Mouse (Mus musculus): ENCODE measurements around the gene Lrrc51. TPM values are rescaled to one million over a fixed set of nuclear protein-coding genes. Genes with fewer than 3 reads are reported as not detected.
A peak's percentile ranks its signal among the peaks of the same experiment; 100 is the strongest.

The Lrrc51 gene
- polyA plus RNA-seq, 2 experiments = 1.4 to 2.1 TPM

DNA sequence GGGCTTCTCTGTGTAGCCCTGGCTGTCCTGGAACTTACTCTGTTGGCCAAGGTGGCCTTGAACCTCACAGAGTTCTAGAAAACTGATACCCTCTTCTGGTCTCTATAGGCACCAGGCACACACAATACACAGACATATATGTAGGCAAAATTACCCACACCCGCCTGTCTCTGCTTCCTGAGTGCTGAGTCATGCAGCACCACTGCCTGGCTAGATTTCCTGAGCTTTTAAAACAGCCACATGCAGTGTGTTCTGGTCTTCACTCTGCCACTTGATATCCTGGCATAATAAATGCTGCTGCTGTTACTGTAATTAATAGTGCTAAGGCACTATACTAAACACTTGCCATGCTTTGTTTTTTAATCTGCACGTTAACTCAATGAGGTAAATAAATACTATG is 31.9 kb upstream of the Lrrc51 start:
- TF ChIP-seq CTCF (IDR thresholded peaks at IDR 0.05; ENCODE audit: low read depth) (no peak), EP300 (IDR thresholded peaks at IDR 0.05; ENCODE audit: low read depth) (no peak)
- H3K9ac ChIP-seq (replicated peaks) = no peak overlapping the region
- H3K4me1 ChIP-seq (replicated peaks; ENCODE audit: control insufficient read depth in 2 of 2, insufficient read depth in 2 of 2, low read length in 1 of 2) = peaks cover 26 to 35% of the 10 kb centered on the region in 2 experiments
- H3K36me3 ChIP-seq (replicated peaks; ENCODE audit: control insufficient read depth, insufficient read depth, low read depth) = no peaks in the 10 kb centered on the region
- no peak overlapping the region for H3K27ac ChIP-seq
- 36% methylated on average over 2 of the region's 2 CpGs for whole genome bisulfite sequencing (ENCODE audit: insufficient replicate concordance)
- ATAC-seq (ENCODE audit: insufficient read depth) = peak; percentile 25; the same call in 1 of the 2 replicates
- H3K4me2 ChIP-seq (ENCODE audit: low read depth) = no peak overlapping the region; the same call in 1 of the 2 replicates
- DNase-seq (ENCODE audit: low read depth in 3 of 3, low spot score in 3 of 3) = peak; percentile 46 to 54 (median 53)
- no peak overlapping the region for H3K4me3 ChIP-seq (ENCODE audit: insufficient read depth in 1 of 2, low read depth in 2 of 2, low read length in 2 of 2)
- no peaks in the 10 kb centered on the region for H3K9me3 ChIP-seq (ENCODE audit: control insufficient read depth, low read length)
- no peaks in the 10 kb centered on the region for H3K27me3 ChIP-seq (ENCODE audit: control insufficient read depth, insufficient read depth, low read length)

DNA sequence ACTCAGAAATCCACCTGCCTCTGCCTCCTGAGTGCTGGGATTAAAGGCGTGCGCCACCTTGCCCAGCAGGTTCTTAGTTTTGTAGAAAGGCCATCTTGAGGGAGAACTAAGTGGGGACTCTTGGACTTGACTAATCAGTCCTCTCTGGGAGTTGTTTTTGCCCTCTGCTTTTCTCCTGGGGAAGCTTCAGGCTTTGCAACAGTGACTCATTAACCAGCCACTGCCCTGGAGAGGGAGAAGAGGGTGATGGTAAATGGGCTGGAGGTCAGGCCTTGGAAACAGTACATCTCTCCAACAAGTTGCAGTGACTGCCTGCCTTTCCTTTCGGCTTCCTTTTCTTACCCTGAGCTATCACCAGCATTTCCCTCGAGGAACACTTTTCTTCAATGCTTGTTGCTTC is 30.9 kb upstream of the Lrrc51 start:
- H3K4me3 ChIP-seq (ENCODE audit: insufficient read depth in 1 of 2, low read depth in 2 of 2, low read length in 2 of 2) = no peak overlapping the region
- H3K9ac ChIP-seq (replicated peaks) = no peak overlapping the region
- H3K4me1 ChIP-seq (replicated peaks; ENCODE audit: control insufficient read depth in 2 of 2, insufficient read depth in 2 of 2, low read length in 1 of 2) = peaks cover 23 to 34% of the 10 kb centered on the region in 2 experiments
- no peaks in the 10 kb centered on the region for H3K36me3 ChIP-seq (replicated peaks; ENCODE audit: control insufficient read depth, insufficient read depth, low read depth)
- H3K9me3 ChIP-seq (ENCODE audit: control insufficient read depth, low read length) = no peaks in the 10 kb centered on the region
- no peak overlapping the region; the same call in 1 of the 2 replicates for H3K4me2 ChIP-seq (ENCODE audit: low read depth)
- no peak for TF ChIP-seq CTCF (IDR thresholded peaks at IDR 0.05; ENCODE audit: low read depth)
- no peak for TF ChIP-seq EP300 (IDR thresholded peaks at IDR 0.05; ENCODE audit: low read depth)
- ATAC-seq (ENCODE audit: insufficient read depth) (no peak), DNase-seq (ENCODE audit: low read depth in 3 of 3, low spot score in 3 of 3) (no peak)
- WGBS (ENCODE audit: insufficient replicate concordance) = 69% methylated on average over 4 of the region's 4 CpGs
- no peaks in the 10 kb centered on the region for H3K27me3 ChIP-seq (ENCODE audit: control insufficient read depth, insufficient read depth, low read length)
- H3K27ac ChIP-seq = peak overlapping the region; percentile 48; the same call in 1 of the 2 replicates

DNA sequence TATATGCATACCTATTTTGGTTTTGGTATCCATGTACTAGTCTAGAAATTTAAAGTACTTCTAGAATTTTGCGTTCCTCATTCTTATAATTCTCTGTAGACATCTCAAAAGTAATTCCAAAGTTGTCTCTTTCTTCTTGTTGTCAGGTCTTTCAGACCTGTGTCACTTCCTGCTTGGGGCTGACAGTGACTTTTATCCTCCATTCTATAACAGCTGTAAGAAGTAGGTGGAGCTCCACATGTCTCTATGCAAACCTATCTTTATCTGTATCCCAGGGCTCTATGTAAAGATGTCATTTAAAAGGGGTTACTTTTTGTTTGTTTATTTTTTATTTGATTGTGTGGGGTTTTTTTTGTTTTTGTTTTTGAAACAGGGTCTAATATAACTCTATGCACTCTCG is 29.9 kb upstream of the Lrrc51 start:
- H3K9ac ChIP-seq (replicated peaks) = no peak overlapping the region
- no peak overlapping the region for H3K27ac ChIP-seq
- peaks cover 17 to 27% of the 10 kb centered on the region in 2 experiments for H3K4me1 ChIP-seq (replicated peaks; ENCODE audit: control insufficient read depth in 2 of 2, insufficient read depth in 2 of 2, low read length in 1 of 2)
- ATAC-seq (ENCODE audit: insufficient read depth) = no peak
- no peak overlapping the region for H3K4me2 ChIP-seq (ENCODE audit: low read depth)
- H3K9me3 ChIP-seq (ENCODE audit: control insufficient read depth, low read length) = no peaks in the 10 kb centered on the region
- no peaks in the 10 kb centered on the region for H3K36me3 ChIP-seq (replicated peaks; ENCODE audit: control insufficient read depth, insufficient read depth, low read depth)
- no peak for DNase-seq (ENCODE audit: low read depth in 3 of 3, low spot score in 3 of 3)
- no peaks in the 10 kb centered on the region for H3K27me3 ChIP-seq (ENCODE audit: control insufficient read depth, insufficient read depth, low read length)
- no peak overlapping the region for H3K4me3 ChIP-seq (ENCODE audit: insufficient read depth in 1 of 2, low read depth in 2 of 2, low read length in 2 of 2)
- WGBS (ENCODE audit: insufficient replicate concordance) = 84% methylated on average over 2 of the region's 2 CpGs
- TF ChIP-seq CTCF (IDR thresholded peaks at IDR 0.05; ENCODE audit: low read depth) (no peak), EP300 (IDR thresholded peaks at IDR 0.05; ENCODE audit: low read depth) (no peak)

DNA sequence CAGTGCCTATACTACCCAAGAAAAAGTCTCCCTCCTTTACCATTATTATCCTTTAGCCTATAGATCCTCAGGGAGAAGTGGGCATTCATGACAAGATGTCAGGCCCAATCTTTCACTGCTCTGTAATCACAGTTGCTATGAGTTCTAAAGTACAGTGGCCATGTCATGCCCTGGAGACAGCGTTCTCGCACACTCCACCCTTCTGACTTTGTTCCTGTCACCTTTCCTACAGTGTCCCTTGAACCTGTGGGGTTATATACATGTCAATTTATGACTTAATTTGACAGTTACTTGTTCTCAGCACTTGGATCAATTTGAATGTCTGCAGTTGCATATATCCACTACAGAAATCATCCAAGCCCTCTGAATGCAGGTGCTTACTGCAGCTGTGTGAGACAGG is 29.1 kb upstream of the Lrrc51 start:
- TF ChIP-seq CTCF (IDR thresholded peaks at IDR 0.05; ENCODE audit: low read depth) = no peak
- no peak for TF ChIP-seq EP300 (IDR thresholded peaks at IDR 0.05; ENCODE audit: low read depth)
- no peak overlapping the region for H3K27ac ChIP-seq

DNA sequence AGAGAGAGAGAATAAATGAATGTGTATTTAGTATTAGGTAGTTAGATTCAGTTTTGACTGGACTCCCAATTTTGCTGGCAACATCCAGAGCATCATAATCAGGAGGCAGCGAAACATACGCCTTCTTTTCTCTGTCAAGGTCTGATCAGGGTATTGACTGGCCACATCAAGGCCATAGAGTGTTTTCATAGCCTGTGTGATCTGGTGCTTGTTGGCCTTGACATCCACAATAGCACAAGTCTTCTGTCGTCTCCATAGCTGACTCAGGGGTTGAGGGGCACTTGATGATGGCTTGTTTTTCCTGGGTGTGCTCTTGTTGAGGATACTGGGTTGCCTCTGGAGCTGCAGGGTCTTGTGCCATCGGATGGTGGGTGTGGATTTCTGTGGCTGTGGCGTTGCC is 23.2 kb upstream of the Lrrc51 start:
- TF ChIP-seq EP300 (IDR thresholded peaks at IDR 0.05; ENCODE audit: low read depth) = no peak
- no peak for TF ChIP-seq CTCF (IDR thresholded peaks at IDR 0.05; ENCODE audit: low read depth)
- WGBS (ENCODE audit: insufficient replicate concordance) = 90% methylated on average over 5 of the region's 5 CpGs
- H3K36me3 ChIP-seq (replicated peaks; ENCODE audit: control insufficient read depth, insufficient read depth, low read depth) = no peaks in the 10 kb centered on the region; the same call in 1 of the 2 replicates
- DNase-seq (ENCODE audit: low read depth in 3 of 3, low spot score in 3 of 3) = no peak
- H3K27ac ChIP-seq = no peak overlapping the region
- no peaks in the 10 kb centered on the region for H3K27me3 ChIP-seq (ENCODE audit: control insufficient read depth, insufficient read depth, low read length)
- no peak for ATAC-seq (ENCODE audit: insufficient read depth)
- H3K9ac ChIP-seq (replicated peaks) = no peak overlapping the region
- H3K4me2 ChIP-seq (ENCODE audit: low read depth) = no peak overlapping the region
- H3K9me3 ChIP-seq (ENCODE audit: control insufficient read depth, low read length) = no peaks in the 10 kb centered on the region
- peaks cover 3 to 11% of the 10 kb centered on the region in 2 experiments; a peak in 3 of 4 replicates for H3K4me1 ChIP-seq (replicated peaks; ENCODE audit: control insufficient read depth in 2 of 2, insufficient read depth in 2 of 2, low read length in 1 of 2)
- H3K4me3 ChIP-seq (ENCODE audit: insufficient read depth in 1 of 2, low read depth in 2 of 2, low read length in 2 of 2) = no peak overlapping the region

More for the DNA sequence above, 29.1 kb upstream of the Lrrc51 start:
- H3K36me3 ChIP-seq (replicated peaks; ENCODE audit: control insufficient read depth, insufficient read depth, low read depth) = no peaks in the 10 kb centered on the region
- no peak overlapping the region for H3K9ac ChIP-seq (replicated peaks)
- H3K27me3 ChIP-seq (ENCODE audit: control insufficient read depth, insufficient read depth, low read length) = no peaks in the 10 kb centered on the region
- 89% methylated on average over 2 of the region's 2 CpGs for WGBS (ENCODE audit: insufficient replicate concordance)
- ATAC-seq (ENCODE audit: insufficient read depth) (no peak), DNase-seq (ENCODE audit: low read depth in 3 of 3, low spot score in 3 of 3) (no peak)
- H3K4me1 ChIP-seq (replicated peaks; ENCODE audit: control insufficient read depth in 2 of 2, insufficient read depth in 2 of 2, low read length in 1 of 2) = peaks cover 17 to 25% of the 10 kb centered on the region in 2 experiments
- H3K9me3 ChIP-seq (ENCODE audit: control insufficient read depth, low read length) = no peaks in the 10 kb centered on the region
- no peak overlapping the region for H3K4me2 ChIP-seq (ENCODE audit: low read depth)
- no peak overlapping the region for H3K4me3 ChIP-seq (ENCODE audit: insufficient read depth in 1 of 2, low read depth in 2 of 2, low read length in 2 of 2)

Data from liver, embryonic 14.5 days (tissue).